Mouse (Mus musculus) liver, adult (tissue): ENCODE results near the gene Zfp217.

Experiments used
- GATA4 ChIP-seq: IDR thresholded peaks from 2 replicates; pipeline ENCODE4 v1.6.1; 2014; ENCODE audit warnings: mild to moderate bottlenecking, low read length; ENCODE audit not compliant: insufficient replicate concordance

Gene Zfp217

DNA sequence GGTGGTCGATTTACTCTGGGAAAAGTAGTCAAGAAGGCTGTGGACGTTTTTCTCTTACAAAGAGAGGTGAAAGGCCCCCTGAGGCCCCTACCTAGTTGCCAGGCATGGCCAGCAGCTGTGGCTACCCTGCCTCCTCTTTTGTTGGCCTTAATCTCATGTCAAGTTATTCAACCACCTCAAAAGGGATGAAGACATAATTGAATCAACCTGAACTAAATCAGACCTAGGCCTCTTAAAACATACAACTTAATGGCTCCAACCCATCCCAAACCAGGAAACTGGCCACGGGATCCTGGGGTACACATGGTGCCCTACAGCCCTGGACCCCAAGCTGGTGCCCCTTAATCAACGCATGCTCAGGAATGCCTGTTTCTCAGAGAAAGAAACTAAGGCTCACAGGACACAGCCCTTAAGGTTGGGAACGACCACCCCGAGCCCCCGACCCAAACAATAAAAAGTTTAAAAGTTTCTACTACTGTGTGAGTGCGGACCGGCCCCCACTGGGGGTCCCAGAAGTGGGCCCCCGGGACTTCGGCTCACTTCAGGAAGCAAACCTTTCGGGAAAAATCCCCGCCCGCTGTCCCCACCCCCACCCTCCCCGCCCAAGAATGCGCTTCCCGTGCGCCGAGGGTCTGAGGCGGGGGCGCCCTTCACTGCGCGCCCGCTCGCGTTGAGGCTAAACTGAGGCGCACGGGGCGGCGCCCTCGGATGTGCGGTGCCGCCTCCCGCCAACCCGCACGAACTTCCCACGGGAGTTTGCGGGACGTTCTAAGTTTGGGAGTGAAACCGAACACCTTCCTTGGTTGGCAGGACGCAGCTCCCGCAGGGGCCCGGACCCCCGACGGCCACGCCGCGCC is 17.8 kb downstream of the Zfp217 start:
- TF ChIP-seq GATA4, result no peak

DNA sequence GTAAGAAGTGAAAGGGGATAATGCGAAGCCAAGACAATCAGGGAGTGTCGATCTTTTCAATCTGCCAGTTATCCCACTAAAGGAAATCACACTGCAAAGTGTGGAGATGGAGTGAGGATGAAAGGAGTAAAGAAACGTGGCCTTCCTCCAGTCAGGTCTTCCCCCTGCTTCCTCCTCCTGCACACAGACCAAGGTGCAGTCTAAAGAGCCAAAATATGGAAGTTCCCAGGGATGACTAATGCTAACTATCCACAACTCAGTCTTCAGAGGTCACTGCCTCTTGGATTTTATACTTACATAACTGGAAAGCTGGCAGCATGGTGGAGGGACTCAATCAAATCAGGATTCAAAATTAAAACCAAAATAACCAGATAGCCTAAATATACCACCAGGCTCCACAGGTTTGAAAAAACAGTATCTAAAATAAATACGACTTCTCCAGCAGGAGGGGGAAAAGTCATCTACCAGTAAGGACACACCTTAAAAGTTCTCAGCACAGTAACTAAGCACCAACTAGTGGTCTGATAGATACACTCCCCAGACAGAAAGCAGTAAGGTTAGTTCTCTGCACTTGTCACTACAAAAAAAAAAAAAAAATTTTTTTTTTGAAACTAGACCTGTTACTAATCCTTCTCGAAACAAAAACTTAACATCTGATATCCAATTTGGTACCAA is 18.5 kb downstream of the Zfp217 start:
- no peak for TF ChIP-seq GATA4

DNA sequence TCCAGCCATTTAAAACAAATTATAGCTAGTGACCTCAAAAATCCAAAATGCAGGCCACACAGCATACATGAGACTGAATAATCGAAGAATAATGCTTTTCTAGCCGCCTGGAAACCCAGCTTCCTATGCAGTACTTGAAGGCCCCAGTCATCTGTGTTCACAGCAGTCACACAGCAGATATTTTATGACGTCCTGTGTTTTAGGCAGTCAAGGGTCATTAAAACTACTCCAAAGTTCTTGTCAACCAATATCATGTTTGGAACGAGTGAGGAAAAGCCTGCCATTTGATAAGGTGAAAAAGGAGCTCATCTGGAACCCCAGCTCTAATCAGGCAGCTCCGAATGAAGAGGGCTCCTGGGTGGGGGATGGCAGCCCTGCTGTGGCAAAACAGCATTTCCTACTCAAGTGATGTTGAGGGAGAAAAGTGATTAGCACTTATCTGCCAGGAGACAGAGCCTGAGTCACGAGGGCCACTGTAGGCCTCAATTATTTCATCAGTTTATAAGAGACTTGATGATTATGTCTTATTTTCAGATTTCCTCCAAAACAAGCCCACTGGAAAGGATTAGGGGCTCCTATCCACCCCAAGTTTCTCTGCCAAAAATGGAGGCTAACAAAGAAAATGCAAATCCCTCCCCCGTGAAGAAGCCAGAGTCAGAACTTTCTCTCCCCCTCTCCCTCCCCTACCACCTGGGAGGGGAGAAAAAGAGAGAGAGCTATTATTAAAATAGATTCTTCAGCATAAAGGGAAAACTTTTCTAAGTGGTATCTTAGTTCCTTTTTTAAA is 19.2 kb downstream of the Zfp217 start:
- TF ChIP-seq GATA4, result peak; percentile 45; the same call in 1 of the 2 replicates

DNA sequence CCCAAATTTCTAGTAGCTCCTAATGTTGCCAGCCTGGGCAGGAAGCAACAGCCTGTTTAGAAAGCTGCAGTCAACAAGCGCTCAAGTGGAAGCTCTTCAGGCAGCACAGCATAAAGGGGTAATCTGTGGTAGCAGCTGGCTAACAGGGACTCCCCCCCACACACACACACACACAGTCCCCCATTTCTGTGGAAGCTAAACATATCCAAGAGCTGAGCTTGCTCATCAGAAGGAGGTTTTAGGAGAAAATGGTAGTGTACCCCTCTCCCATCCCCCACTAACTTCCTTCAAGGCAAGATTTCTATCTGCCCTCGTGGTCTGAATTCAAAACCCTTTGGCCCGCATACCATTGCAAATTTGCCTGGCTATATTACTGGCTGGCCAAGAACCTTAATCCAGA is 20.4 kb downstream of the Zfp217 start:
- no peak for TF ChIP-seq GATA4

DNA sequence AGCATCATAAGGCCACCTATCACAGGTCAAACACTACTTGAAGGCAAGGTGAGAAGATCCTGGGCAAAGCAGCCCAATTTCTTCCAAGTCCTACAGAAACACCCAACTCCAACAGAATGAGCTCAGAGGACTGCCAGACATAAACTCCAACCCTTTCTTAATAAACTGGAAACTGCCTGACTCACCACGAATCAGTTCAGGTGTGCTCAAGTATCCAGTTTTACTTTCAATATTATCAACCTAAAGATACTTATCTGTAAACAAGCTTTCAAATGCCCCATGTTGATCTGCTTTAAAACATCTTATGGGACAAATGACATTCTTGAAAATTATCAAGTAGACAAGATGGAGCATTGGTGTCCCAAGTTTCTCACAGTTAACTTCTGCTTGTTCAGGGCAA is 21.6 kb downstream of the Zfp217 start:
- TF ChIP-seq GATA4, result no peak

DNA sequence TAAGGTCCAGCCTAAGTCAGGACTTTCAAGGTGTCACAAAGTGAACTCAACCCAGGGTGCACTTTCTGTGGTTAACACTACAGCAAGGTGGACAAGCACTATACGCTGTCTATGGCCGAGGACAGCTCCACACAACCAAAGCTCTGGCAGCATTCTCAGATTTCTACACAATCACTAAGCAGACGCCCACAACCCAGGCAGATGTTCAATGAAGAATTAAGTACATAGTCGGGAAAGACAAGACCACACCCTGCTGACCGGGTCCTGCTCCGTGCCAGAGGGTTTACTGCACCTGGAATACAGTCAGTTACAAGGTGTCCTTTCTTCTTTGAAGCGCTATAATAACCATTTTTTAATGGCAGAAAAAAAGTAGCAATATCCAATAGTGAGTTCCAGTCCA is 25.7 kb downstream of the Zfp217 start:
- no peak for TF ChIP-seq GATA4

DNA sequence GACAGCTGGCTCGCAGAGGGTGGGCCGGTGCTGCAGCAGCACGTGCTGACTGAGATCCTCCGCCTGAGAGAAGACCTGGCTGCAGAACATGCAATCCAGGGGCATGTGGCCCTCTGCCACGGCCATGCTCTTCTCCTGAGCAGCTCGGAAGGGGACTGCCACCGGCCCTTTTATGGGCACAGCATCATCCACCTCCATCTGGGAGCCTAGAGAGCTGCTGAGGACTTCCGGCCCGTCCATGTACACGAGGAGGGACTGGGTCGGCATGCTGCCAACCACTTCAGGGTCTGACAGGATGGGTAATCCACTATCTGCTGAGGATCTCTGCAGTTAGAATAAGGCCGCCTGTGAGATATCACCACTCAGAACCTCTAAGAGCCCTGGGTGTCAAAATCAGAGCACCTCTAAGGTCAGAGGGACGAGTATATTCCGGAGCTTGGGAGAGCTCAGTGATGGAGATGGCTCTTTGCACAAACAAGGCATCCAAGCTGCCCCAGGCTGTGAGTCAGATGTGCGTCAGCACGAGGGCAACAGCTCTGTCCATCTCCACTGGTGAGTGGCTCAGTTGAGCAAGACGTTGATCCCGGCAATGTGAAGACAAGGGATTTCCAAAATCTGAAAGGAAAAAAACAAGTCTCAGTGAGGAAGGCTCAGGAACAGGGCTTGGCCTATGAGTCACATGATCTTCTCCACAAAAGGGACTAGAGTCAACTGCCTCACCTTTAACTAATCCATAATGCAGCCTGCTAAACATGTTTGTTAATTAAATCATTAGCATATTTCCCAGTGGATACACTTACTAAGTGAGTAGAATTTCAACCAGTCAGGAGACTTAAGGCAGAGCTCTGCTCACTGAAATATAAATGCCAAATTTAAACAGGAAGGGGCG is 27.5 kb downstream of the Zfp217 start:
- TF ChIP-seq GATA4, result no peak

DNA sequence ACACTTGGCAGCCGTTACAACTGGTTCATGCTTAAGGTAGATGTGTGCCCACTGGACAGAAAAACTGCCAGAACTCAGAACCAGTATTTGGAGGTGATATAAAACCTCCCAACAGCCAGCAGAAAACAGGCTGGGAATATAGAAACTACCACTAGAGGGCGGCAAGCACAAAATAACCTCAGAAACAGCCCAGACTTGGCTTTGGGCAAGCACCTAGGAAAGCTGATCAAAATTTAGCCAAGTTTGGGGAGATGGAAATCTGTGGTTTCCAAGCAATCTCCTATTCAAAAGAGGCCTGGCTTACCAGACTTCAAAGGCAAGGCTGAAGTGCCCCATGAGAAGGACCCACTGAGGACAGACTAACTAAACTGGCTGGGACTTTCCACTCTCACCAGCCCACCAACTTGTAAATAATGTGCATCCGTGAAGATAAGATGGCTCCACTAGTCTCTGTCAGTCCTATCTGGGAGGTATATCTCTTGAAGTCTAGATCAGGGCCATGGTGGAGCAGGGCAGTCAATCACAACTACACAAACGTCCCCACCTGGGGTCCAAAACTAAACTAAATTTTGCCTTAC is 31.1 kb downstream of the Zfp217 start:
- TF ChIP-seq GATA4, result no peak

DNA sequence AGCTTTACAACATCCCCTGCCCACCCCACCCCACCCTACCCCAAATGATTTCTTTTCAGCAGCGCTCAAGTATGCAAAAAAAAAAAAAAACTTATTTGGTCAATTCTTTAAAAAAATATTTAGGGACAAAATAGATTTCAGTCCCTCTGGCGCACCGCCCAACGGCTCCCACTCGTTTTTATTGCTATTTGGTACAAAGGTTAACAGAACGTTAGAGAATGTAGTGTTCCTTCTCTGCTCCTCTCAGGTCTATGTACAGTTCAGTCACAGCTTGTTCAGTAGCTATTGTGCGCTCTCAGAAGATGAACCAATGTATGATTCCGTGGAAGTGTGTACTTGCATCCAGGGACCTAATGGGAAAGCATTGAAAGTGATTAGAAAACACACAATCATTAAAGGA is 37.6 kb downstream of the Zfp217 start:
- no peak for TF ChIP-seq GATA4

DNA sequence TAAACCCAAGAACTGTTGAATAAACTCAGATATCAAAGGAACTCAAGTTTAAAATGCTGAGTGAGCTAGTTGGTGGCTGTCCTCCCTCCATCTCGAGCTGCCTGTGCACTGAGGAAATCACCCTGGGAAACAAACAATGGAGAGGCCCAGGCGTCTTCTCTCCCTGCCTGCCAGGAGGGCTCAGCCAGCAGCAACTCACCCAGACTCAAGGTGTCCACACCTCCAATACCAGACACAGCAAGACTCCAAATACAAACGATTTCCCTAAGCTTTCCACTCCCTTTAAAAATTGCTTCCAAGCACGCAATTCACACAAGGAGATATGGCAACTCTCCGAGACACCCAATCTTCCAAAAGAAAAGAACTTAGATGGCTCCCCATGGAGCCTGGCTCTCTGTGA is 38.4 kb downstream of the Zfp217 start:
- no peak for TF ChIP-seq GATA4

DNA sequence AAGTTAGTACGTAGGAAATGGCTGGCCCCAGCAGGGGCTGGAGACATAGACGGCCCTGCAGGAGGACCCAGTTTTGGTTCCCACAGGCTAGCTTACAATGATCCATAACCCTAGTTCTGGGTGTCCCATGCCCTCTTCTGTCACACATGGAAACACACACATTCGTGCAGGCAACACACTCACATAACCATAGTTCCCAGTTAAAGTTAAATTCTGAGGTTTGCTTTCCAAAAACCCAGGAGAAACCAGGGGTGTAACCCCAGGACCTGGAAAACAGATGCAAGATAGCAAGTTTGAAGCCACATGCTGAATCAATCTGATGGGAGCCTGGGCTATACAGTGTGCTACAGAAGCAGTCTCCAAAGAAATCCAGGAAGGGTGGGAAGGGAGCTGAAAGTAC is 40.1 kb downstream of the Zfp217 start:
- no peak for TF ChIP-seq GATA4

DNA sequence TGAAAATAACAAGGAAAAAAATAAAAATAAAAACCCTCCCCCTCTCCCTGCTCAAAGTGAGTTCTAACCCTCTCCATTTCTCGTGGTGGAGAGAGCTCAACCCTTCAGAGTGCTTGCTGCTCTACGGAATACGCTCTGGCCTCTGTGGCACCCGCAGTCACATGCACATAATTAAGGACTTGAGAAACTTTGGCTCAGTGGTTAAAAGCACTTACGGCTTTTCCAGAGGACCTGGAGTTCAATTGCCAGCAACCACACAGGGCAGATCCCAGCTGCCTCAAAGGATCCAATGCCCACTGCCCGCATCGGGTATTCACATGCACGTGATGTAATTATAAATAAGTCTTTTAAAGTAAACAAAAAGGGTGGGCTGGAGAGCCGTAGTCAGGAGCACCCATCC is 41.9 kb downstream of the Zfp217 start:
- TF ChIP-seq GATA4, result no peak

DNA sequence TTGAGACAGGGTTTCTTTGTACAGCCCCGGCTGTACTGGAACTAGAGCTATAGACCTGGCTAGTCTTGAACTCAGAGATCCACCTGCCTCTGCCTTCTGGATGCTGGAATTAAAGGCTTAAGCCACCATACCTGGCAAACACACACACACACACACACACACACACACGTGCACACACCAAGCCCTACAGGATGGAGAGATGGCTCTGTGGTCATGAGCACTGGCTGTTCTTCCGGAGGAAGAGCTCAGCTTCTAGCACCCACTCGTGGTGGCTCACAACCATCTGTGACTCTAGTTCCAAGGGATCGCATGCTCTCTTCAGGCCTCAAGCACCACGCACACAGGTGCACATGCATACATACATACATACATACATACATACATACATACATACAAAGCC is 43.5 kb downstream of the Zfp217 start:
- no peak for TF ChIP-seq GATA4

DNA sequence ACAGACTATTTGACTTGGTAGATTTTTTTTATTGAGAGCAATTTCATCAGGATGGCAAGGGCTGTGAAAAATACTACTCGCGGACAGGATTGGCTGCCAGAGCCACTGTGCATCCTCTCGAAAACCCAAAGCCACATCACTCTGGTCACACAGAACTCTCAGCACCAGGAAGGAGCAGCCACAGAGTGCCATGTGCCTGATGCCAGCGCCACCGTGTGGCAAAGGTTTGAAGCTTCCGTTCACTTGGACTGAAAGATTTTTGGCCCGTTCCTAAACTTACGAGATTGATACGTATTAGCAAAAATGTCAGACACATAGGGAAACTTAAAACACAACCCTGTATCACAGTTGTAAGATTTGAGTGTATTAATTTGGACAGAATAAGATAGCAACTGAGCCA is 44.1 kb downstream of the Zfp217 start:
- TF ChIP-seq GATA4, result no peak

DNA sequence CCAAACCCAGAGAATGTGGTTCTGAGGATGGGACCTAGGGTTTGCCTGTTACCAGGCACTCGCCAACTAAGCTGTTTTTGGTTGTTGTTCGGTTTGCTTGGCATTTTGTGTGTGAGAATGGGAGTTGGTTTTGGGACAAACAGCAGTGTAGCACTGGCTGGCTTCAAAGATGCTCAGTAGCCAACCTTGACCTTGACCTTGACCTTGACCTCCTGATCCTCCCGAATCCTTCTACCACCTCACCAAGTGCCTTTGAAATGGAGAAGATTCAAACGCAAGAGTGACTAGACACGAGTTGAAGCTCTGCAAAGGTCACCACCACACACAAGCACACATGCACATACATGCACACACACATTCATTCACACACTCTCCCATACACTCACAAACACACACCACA is 44.6 kb downstream of the Zfp217 start:
- no peak for TF ChIP-seq GATA4

DNA sequence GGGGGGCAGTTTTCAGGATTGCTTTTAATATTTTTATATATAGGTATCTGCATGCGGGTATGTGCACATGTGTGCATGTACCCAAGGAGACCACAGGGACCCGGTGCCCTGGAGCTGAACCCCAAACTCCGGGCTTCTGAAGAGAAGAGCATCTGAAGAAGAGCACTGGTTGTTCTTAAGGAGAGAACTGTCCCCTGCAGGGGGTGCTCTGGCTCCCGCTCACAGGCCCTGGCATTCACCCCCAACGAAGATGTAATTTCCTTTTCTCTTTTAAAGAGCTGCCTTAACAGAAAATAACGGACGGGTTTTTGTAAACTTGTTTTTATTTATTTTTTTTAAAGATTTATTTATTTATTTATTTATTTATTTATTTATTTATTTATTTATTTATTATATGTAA is 46.0 kb downstream of the Zfp217 start:
- TF ChIP-seq GATA4, result no peak
